Mouse (Mus musculus) limb, embryonic 14.5 days (tissue): ENCODE measurements around the gene Ddx51. TPM values are rescaled to one million over a fixed set of nuclear protein-coding genes. Genes with fewer than 3 reads are reported as not detected.

ENCODE experiments used
- ATAC-seq: fragments of 200-750 bp; cut with Nextera tagmentation; 2 replicates; pipeline ENCODE4 v1.8.0; 2017; ENCODE audit warnings: low read depth, moderate number of reproducible peaks, moderate TSS enrichment; ENCODE audit not compliant: low FRiP score
- DNase-seq: peaks from one replicate; pipeline ENCODE4 v3.0.0-alpha.2; 2015; ENCODE audit warnings: low spot score
- H3K27ac ChIP-seq: fragments of 300-500 bp; sonication (generic); replicated peaks from 2 replicates; pipeline ENCODE4 v1.5.1; 2014; ENCODE audit warnings: low read depth, mild to moderate bottlenecking, low read length, moderate library complexity, mixed read lengths
- H3K27me3 ChIP-seq: fragments of 300-500 bp; sonication (generic); 2 replicates; pipeline ENCODE4 v1.6.1; 2014; ENCODE audit warnings: low read length, mixed read lengths; ENCODE audit not compliant: control insufficient read depth, insufficient read depth
- H3K36me3 ChIP-seq: fragments of 300-500 bp; sonication (generic); 2 replicates; pipeline ENCODE4 v1.6.1; 2014; ENCODE audit warnings: mild to moderate bottlenecking, low read length, moderate library complexity, mixed read lengths; ENCODE audit not compliant: control insufficient read depth, insufficient read depth
- H3K4me1 ChIP-seq: fragments of 300-500 bp; sonication (generic); 2 replicates; pipeline ENCODE4 v1.6.1; 2014; ENCODE audit warnings: antibody characterized with exemption, low read length, mixed read lengths; ENCODE audit not compliant: control insufficient read depth, insufficient read depth
- H3K4me2 ChIP-seq: fragments of 300-500 bp; sonication (generic); replicated peaks from 2 replicates; pipeline ENCODE4 v1.6.1; 2014; ENCODE audit warnings: low read depth, mild to moderate bottlenecking, low read length, moderate library complexity; ENCODE audit not compliant: severe bottlenecking
- H3K4me3 ChIP-seq: fragments of 300-500 bp; sonication (generic); replicated peaks from 2 replicates; pipeline ENCODE4 v1.5.1; 2014; ENCODE audit warnings: low read length
- H3K9ac ChIP-seq: fragments of 300-500 bp; sonication (generic); 2 replicates; pipeline ENCODE4 v1.6.1; 2014; ENCODE audit warnings: mild to moderate bottlenecking, low read depth, low read length, moderate library complexity; ENCODE audit not compliant: severe bottlenecking
- H3K9me3 ChIP-seq: fragments of 300-500 bp; sonication (generic); 2 replicates; pipeline ENCODE4 v1.6.1; 2016; ENCODE audit warnings: low read length; ENCODE audit not compliant: control insufficient read depth
- POLR2A ChIP-seq: fragments of 200-500 bp; IDR thresholded peaks from 2 replicates; pipeline ENCODE4 v1.8.0; 2012; ENCODE audit warnings: inconsistent platforms, mild to moderate bottlenecking, moderate library complexity, borderline replicate concordance; ENCODE audit not compliant: insufficient read depth, insufficient read length; ENCODE audit errors: extremely low read depth
- WGBS: fragments of 180-500 bp; shearing (Covaris S2); extraction: QIAGEN DNeasy Blood & Tissue Kit; methylation state at CpG from one replicate; pipeline ENCODE4 v1.1.7; 2014; 5-methylcytosine and 5-hydroxymethylcytosine counted together
- polyA plus RNA-seq, 2 experiments: library from polyadenylated mRNA; depleted of rRNA in 1 of 2; stranded (reverse) in 1 of 2; unstranded in 1 of 2; fragments of >200 nt; fragmentation: Nextera tagmentation in 1 of 2; extraction: Ambion mirVana in 1 of 2; gene quantifications; 2 replicates each; pipeline versions ENCODE4 v1.2.1 to v1.2.3; 2012 to 2014

Ddx51 gene
- polyA plus RNA-seq (2012; rRNA removed) (29.2 and 31.8 TPM in 2 replicates), polyA plus RNA-seq (2014; fragmentation: Nextera tagmentation; extraction: Ambion mirVana) (27.5 and 28.2 TPM in 2 replicates)

GRCm38 (mm10) chr5:110652719-110653648, at the start of gene Ddx51, which contains the start of gene Noc4l:
TSS of gene Ddx51 (plus strand) at chr5:110653451.
TSS of gene Noc4l (minus strand) at chr5:110653417.
- H3K4me1 ChIP-seq: peaks cover 9% of the 10 kb centered on the region
- WGBS: 4% methylated on average over 62 of the region's 91 CpGs
- H3K9ac ChIP-seq: peak within 1 kb of the TSS; percentile 83
- DNase-seq: peak; percentile 95
- no peak within 1 kb of the TSS for H3K27ac ChIP-seq
- H3K4me2 ChIP-seq: peak within 1 kb of the TSS; percentile 79
- H3K9me3 ChIP-seq: no peaks in the 10 kb centered on the region
- peaks cover 70% of the 10 kb centered on the region for H3K36me3 ChIP-seq
- peak; percentile 60; the same call in 1 of the 2 replicates for TF ChIP-seq POLR2A
- peak; percentile 92 for ATAC-seq
- H3K27me3 ChIP-seq: no peaks in the 10 kb centered on the region
- peak within 1 kb of the TSS; percentile 99 for H3K4me3 ChIP-seq

GRCm38 (mm10) chr5:110604311-110604710, 48.9 kb upstream of the Ddx51 start:
- no peak overlapping the region for H3K27ac ChIP-seq
- no peaks in the 10 kb centered on the region for H3K4me1 ChIP-seq
- no peak for TF ChIP-seq POLR2A
- DNase-seq: no peak
- H3K9me3 ChIP-seq: no peaks in the 10 kb centered on the region
- WGBS: 92% methylated on average over 2 of the region's 2 CpGs
- H3K9ac ChIP-seq: no peak overlapping the region
- no peaks in the 10 kb centered on the region for H3K27me3 ChIP-seq
- no peak overlapping the region for H3K4me2 ChIP-seq
- no peak overlapping the region for H3K4me3 ChIP-seq
- ATAC-seq: no peak
- H3K36me3 ChIP-seq: no peaks in the 10 kb centered on the region

DNA sequence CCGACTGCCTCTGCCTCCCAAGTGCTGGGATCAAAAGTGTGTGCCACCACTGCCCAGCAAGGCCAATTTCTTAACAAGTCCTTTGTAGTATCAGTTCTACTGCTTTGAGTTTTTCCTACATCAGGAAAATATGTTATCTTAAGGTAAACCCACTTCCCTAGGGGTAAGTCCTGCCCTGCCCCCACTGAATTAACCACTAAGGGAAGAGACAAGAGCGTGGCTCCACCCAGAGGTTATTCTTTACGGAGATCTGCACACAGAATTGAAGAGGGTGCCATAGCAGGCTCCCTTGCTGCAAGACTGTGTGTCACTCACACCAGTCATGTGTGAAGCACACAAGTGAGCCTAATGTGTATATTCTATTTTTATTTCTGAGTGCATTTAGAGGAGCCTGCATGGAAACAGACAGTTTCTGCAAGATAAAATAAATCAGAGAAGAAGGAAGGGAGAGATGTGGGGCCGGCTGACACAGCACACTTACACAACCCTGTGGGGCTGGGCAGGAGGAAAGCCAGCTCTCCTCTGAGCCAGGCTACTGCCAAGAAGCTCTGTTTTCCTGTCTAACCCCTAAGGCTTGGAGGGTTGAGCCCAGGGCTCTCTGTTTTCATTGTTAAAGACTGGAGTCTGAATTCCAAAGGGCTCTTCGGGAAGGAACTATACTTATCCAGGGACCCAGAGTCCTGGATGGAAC, 47.6 kb upstream of the Ddx51 start:
- ATAC-seq: no peak
- Histone ChIP-seq H3K36me3 (no peaks in the 10 kb centered on the region), H3K4me1 (0 out of 2 replicates have a peak, but pooled peaks cover 3% of the 10 kb centered on the region), H3K9ac (no peak overlapping the region), H3K27ac (no peak overlapping the region), H3K4me2 (no peak overlapping the region), H3K9me3 (no peaks in the 10 kb centered on the region), H3K4me3 (no peak overlapping the region), H3K27me3 (no peaks in the 10 kb centered on the region)
- DNase-seq: no peak
- no peak for TF ChIP-seq POLR2A
- WGBS: 64% methylated on average over 5 of the region's 5 CpGs

- Histone ChIP-seq H3K9ac (no peak overlapping the region), H3K4me2 (no peak overlapping the region), H3K4me3 (no peak overlapping the region), H3K4me1 (0 out of 2 replicates have a peak, but pooled peaks cover 3% of the 10 kb centered on the region), H3K9me3 (no peaks in the 10 kb centered on the region), H3K27ac (no peak overlapping the region), H3K27me3 (no peaks in the 10 kb centered on the region), H3K36me3 (no peaks in the 10 kb centered on the region)
- TF ChIP-seq POLR2A: no peak
- 35% methylated on average over 3 of the region's 3 CpGs for WGBS
- ATAC-seq: 0 out of 2 replicates have a peak, but pooled peaks have one; percentile 37
- no peak for DNase-seq
Measured at GRCm38 (mm10) chr5:110607767-110608166, 45.5 kb upstream of the Ddx51 start.

DNA sequence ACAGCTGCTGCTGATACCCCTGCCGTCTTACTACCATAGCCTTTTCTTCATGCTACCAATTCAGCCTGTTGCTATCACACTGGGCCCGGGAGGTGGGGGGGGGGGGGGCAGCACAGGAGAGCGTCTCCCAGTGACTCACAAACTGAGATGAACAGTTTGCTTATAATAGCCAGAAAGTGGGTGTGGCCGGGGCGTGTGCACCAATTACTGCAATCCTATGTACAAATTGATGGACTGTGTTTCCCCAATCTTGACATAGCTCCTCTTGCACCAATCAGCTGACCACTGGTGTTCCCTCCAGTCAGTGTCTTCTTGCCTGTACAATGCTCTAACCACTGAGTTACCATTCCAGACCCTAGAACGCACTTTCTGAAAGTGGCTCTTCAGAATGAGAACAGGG, 44.9 kb upstream of the Ddx51 start:
- Histone ChIP-seq H3K27ac (no peak overlapping the region), H3K9ac (no peak overlapping the region), H3K36me3 (no peaks in the 10 kb centered on the region), H3K4me3 (no peak overlapping the region), H3K27me3 (no peaks in the 10 kb centered on the region), H3K9me3 (no peaks in the 10 kb centered on the region), H3K4me2 (no peak overlapping the region), H3K4me1 (0 out of 2 replicates have a peak, but pooled peaks cover 3% of the 10 kb centered on the region)
- DNase-seq (no peak), ATAC-seq (no peak)
- 58% methylated on average over 6 of the region's 6 CpGs for WGBS
- no peak for TF ChIP-seq POLR2A
